Mouse (Mus musculus) forebrain, postnatal 0 days (tissue): Measurements from ENCODE around the gene Cbx5. TPM values are rescaled to one million over a fixed set of nuclear protein-coding genes. Genes with fewer than 3 reads are reported as not detected.

Source experiments
- ATAC-seq: fragments of 200-750 bp; cut with Nextera tagmentation; 2 replicates; pipeline ENCODE4 v1.8.0; 2017; ENCODE audit warnings: mild to moderate bottlenecking, moderate library complexity
- DNase-seq: peaks from one replicate; pipeline ENCODE4 v3.0.0-alpha.2; 2015
- H3K27ac ChIP-seq: fragments of 300-500 bp; sonication (generic); 2 replicates; pipeline ENCODE4 v1.5.1; 2014; ENCODE audit warnings: low read depth, mild to moderate bottlenecking, antibody characterized with exemption, low read length, moderate library complexity, mixed read lengths
- H3K27me3 ChIP-seq: fragments of 300-500 bp; sonication (generic); 2 replicates; pipeline ENCODE4 v1.6.1; 2014; ENCODE audit warnings: mild to moderate bottlenecking, low read length, mixed read lengths; ENCODE audit not compliant: insufficient read depth
- H3K36me3 ChIP-seq: fragments of 300-500 bp; sonication (generic); 2 replicates; pipeline ENCODE4 v1.6.1; 2014; ENCODE audit warnings: mild to moderate bottlenecking, moderate library complexity; ENCODE audit not compliant: insufficient read depth
- H3K4me1 ChIP-seq: fragments of 300-500 bp; sonication (generic); 2 replicates; pipeline ENCODE4 v1.6.1; 2014; ENCODE audit warnings: antibody characterized with exemption; ENCODE audit not compliant: insufficient read depth
- H3K4me2 ChIP-seq: fragments of 300-500 bp; sonication (generic); 2 replicates; pipeline ENCODE4 v1.6.1; 2014; ENCODE audit warnings: low read depth, mild to moderate bottlenecking, moderate library complexity
- H3K4me3 ChIP-seq: fragments of 300-500 bp; sonication (generic); 2 replicates; pipeline ENCODE4 v1.5.1; 2014; ENCODE audit warnings: low read depth, low read length, mixed read lengths
- H3K9ac ChIP-seq: fragments of 300-500 bp; sonication (generic); 2 replicates; pipeline ENCODE4 v1.6.1; 2014; ENCODE audit warnings: mild to moderate bottlenecking
- H3K9me3 ChIP-seq: fragments of 300-500 bp; sonication (generic); 2 replicates; pipeline ENCODE4 v1.6.1; 2016; ENCODE audit warnings: low read length
- CTCF ChIP-seq: sonication (generic); IDR thresholded peaks from 2 replicates; pipeline ENCODE4 v1.5.1; 2016; ENCODE audit warnings: antibody characterized with exemption, control low read depth, low read depth
- WGBS: fragments of 180-500 bp; shearing (Covaris S2); extraction: QIAGEN DNeasy Blood & Tissue Kit; methylation state at CpG from one replicate; pipeline ENCODE4 v1.1.7; 2014; 5-methylcytosine and 5-hydroxymethylcytosine counted together
- microRNA counts: library from miRNA; unstranded; fragments of <30 nt; microRNA quantifications from one replicate; lab custom pipeline; 2015
- microRNA-seq, 2 experiments: library from miRNA; unstranded; fragments of <30 nt; microRNA quantifications; one replicate each; pipeline ENCODE4; 2016
- polyA plus RNA-seq: library from polyadenylated mRNA; unstranded; fragments of >200 nt; fragmentation: Nextera tagmentation; extraction: Ambion mirVana; gene quantifications from 2 replicates; pipeline ENCODE4 v1.2.1, GENCODE M21; 2015
- total RNA-seq: library from RNA; depleted of rRNA; stranded (reverse); fragments of >200 nt; gene quantifications from 2 replicates; pipeline ENCODE4 v1.2.3, GENCODE M21; 2014; rRNA removed

The Cbx5 gene
- total and polyA plus RNA-seq, 2 experiments from 2014 or later = 90.4 to 181 TPM

- peak overlapping the region; percentile 55; the same call in 1 of the 2 replicates for H3K9ac ChIP-seq
- WGBS = 58% methylated on average over 11 of the region's 11 CpGs
- peaks cover 14% of the 10 kb centered on the region for H3K4me1 ChIP-seq
- no peak overlapping the region for H3K27ac ChIP-seq
- no peak for TF ChIP-seq CTCF
- H3K36me3 ChIP-seq = no peaks in the 10 kb centered on the region
- H3K27me3 ChIP-seq = peaks cover 8% of the 10 kb centered on the region; the same call in 1 of the 2 replicates
- H3K4me2 ChIP-seq = no peak overlapping the region
- DNase-seq = no peak
- H3K4me3 ChIP-seq = no peak overlapping the region
- ATAC-seq = no peak
- no peaks in the 10 kb centered on the region for H3K9me3 ChIP-seq
These were observed 93.8 kb downstream of the Cbx5 start for GRCm38 (mm10) chr15:103145635-103146299.

GRCm38 (mm10) chr15:103144176-103144575 is 95.4 kb downstream of the Cbx5 start:
- H3K27me3 ChIP-seq = peaks cover 8% of the 10 kb centered on the region; the same call in 1 of the 2 replicates

More at GRCm38 (mm10) chr15:103144176-103144575, 95.4 kb downstream of the Cbx5 start:
- Histone ChIP-seq H3K9ac (no peak overlapping the region), H3K4me1 (peaks cover 14% of the 10 kb centered on the region), H3K27ac (no peak overlapping the region), H3K9me3 (no peaks in the 10 kb centered on the region), H3K36me3 (no peaks in the 10 kb centered on the region), H3K4me2 (no peak overlapping the region), H3K4me3 (no peak overlapping the region)
- 54% methylated on average over 3 of the region's 3 CpGs for WGBS
- ATAC-seq (no peak), DNase-seq (no peak)
- TF ChIP-seq CTCF = no peak

MicroRNAs within 50 kb of the gene (microRNA counts, 519-probe panel; counts per million panel counts)
- microRNA mmu-miR-148b (lab: Ali Mortazavi, UCI) = 4,643 counts per million, percentile 61 among the panel's probes with 10 or more counts

Small RNA genes within 50 kb of the gene (microRNA-seq; reads per million reads assigned to microRNA genes)
- gene Mir148b = 278 to 298 reads per million in 2 experiments

Other genes with a start within 250 kb of the Cbx5 start
- not detected in 2 replicates for gene Hoxc8, start 249.2 kb downstream of the Cbx5 start, total RNA-seq
- gene Hoxc8, start 249.2 kb downstream of the Cbx5 start, polyA plus RNA-seq = not detected in 2 replicates
- gene Hoxc6, start 241.6 kb downstream of the Cbx5 start, total RNA-seq = not detected in 2 replicates
- not detected in 2 replicates for gene Hoxc6, start 241.6 kb downstream of the Cbx5 start, polyA plus RNA-seq
- gene Hoxc4, start 220.9 kb downstream of the Cbx5 start, total RNA-seq = not detected in 2 replicates
- not detected in 2 replicates for gene Hoxc4, start 220.9 kb downstream of the Cbx5 start, polyA plus RNA-seq
- 34.0 and 34.4 TPM in 2 replicates for gene Smug1, start 72.7 kb downstream of the Cbx5 start, total RNA-seq
- gene Smug1, start 72.7 kb downstream of the Cbx5 start, polyA plus RNA-seq = 14.6 and 18.5 TPM in 2 replicates
- 205 and 270 TPM in 2 replicates for gene Hnrnpa1, start 616 bp upstream of the Cbx5 start, total RNA-seq
- gene Hnrnpa1, start 616 bp upstream of the Cbx5 start, polyA plus RNA-seq = 653 and 670 TPM in 2 replicates
- gene Nfe2, start 18.6 kb upstream of the Cbx5 start, total RNA-seq = 0.85 and 1.6 TPM in 2 replicates
- 0.30 and 0.34 TPM in 2 replicates for gene Nfe2, start 18.6 kb upstream of the Cbx5 start, polyA plus RNA-seq
- 120 and 147 TPM in 2 replicates for gene Copz1, start 32.9 kb upstream of the Cbx5 start, total RNA-seq
- gene Copz1, start 32.9 kb upstream of the Cbx5 start, polyA plus RNA-seq = 209 and 217 TPM in 2 replicates
- gene Gpr84, start 70.8 kb upstream of the Cbx5 start, total RNA-seq = 0.29 and 0.54 TPM in 2 replicates
- gene Gpr84, start 70.8 kb upstream of the Cbx5 start, polyA plus RNA-seq = 0.31 and 0.33 TPM in 2 replicates
- gene Zfp385a, start 100.3 kb upstream of the Cbx5 start, total RNA-seq = 11.6 and 13.0 TPM in 2 replicates
- gene Zfp385a, start 100.3 kb upstream of the Cbx5 start, polyA plus RNA-seq = 20.5 and 21.3 TPM in 2 replicates
- 2.2 and 3.2 TPM in 2 replicates for gene Itga5, start 126.9 kb upstream of the Cbx5 start, total RNA-seq
- gene Itga5, start 126.9 kb upstream of the Cbx5 start, polyA plus RNA-seq = 2.9 and 3.5 TPM in 2 replicates
- gene Gtsf1, start 190.7 kb upstream of the Cbx5 start, total RNA-seq = not detected in 2 replicates
- gene Gtsf1, start 190.7 kb upstream of the Cbx5 start, polyA plus RNA-seq = 0.21 TPM in 1 of 2 replicates, not detected in the other
- gene Gtsf2, start 208.7 kb upstream of the Cbx5 start, total RNA-seq = not detected in 2 replicates
- not detected in 2 replicates for gene Gtsf2, start 208.7 kb upstream of the Cbx5 start, polyA plus RNA-seq
- 3.2 and 4.5 TPM in 2 replicates for gene Nckap1l, start 214.0 kb upstream of the Cbx5 start, total RNA-seq
- 1.6 and 1.7 TPM in 2 replicates for gene Nckap1l, start 214.0 kb upstream of the Cbx5 start, polyA plus RNA-seq